Mouse (Mus musculus) olfactory bulb, adult 2 months (tissue): ENCODE results near the gene Swap70. TPM values are rescaled to one million over a fixed set of nuclear protein-coding genes. Genes with fewer than 3 reads are reported as not detected.

Source experiments
- H3K27ac ChIP-seq: fragments of 200-500 bp; 2 replicates; pipeline ENCODE4 v1.5.1; 2012; ENCODE audit warnings: low read depth, low read length; ENCODE audit not compliant: insufficient read depth
- H3K4me1 ChIP-seq: fragments of 200-500 bp; 2 replicates; pipeline ENCODE4 v1.6.1; 2012; ENCODE audit warnings: low read length; ENCODE audit not compliant: control insufficient read depth, insufficient read depth
- H3K4me3 ChIP-seq: fragments of 200-500 bp; 2 replicates; pipeline ENCODE4 v1.5.1; 2012; ENCODE audit warnings: mild to moderate bottlenecking, low read depth, low read length, moderate library complexity; ENCODE audit not compliant: insufficient read depth
- CTCF ChIP-seq: fragments of 200-500 bp; IDR thresholded peaks from 2 replicates; pipeline ENCODE4 v1.5.1; 2012; ENCODE audit warnings: low read depth, mild to moderate bottlenecking, low read length, moderate library complexity; ENCODE audit not compliant: insufficient read depth
- POLR2A ChIP-seq: fragments of 200-500 bp; IDR thresholded peaks from 2 replicates; pipeline ENCODE4 v1.6.1; 2012; ENCODE audit warnings: mild to moderate bottlenecking, low read depth, low read length, moderate library complexity; ENCODE audit not compliant: insufficient read depth
- WGBS: fragments of 180-500 bp; shearing (Covaris S2); methylation state at CpG from one replicate; pipeline ENCODE4 v1.1.7; 2018; 5-methylcytosine and 5-hydroxymethylcytosine counted together
- polyA plus RNA-seq: library from polyadenylated mRNA; stranded (reverse); fragments of >200 nt; gene quantifications from 2 replicates; pipeline ENCODE4 v1.2.4, GENCODE M21; 2012; ENCODE audit warnings: low replicate concordance; ENCODE audit not compliant: missing spikeins, insufficient read depth, insufficient read length

Gene Swap70
- polyA plus RNA-seq, 1 experiment, result not detected

DNA sequence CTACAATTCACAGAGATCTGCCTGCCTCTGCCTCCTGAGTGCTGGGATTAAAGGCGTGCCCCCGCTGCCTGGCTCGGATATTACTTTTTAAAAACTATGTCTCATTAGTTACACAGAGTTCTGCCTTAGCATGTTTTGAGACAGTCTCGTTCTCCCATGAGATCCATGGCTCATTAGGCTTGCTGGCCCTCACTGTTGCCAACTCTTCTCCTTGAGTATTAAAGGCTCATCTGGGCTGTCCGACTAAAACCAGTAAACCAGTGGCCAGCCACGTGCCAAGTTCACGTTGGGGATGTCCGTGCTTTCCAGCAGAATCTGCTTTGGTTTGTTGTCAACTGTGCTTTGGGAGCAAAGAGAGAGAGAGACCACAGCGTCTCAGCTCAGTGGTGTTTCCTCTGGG, 25.0 kb downstream of the Swap70 start:
- H3K27ac ChIP-seq, result no peak overlapping the region
- H3K4me1 ChIP-seq, result no peaks in the 10 kb centered on the region
- TF ChIP-seq CTCF (no peak), POLR2A (no peak)
- H3K4me3 ChIP-seq, result no peak overlapping the region
- 71% methylated on average over 9 of the region's 9 CpGs for WGBS

DNA sequence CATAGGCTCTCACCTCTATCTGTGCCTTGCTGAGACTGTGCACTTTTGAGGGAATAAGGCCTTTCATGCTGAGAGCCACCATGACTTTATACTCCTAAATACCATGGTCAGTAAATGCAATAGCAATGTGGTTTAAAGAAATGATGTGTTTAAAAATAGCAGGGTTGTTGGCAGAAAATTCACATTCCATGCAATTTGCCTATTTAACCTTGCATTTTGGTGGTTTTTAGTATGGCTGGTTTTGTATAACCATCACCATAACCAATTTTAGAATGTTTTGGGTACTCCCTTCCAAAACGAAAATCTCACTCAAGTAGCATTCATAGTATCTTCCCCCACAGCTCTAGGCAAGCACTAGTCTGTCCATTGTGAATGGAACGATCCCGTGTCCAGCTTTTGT, 26.3 kb downstream of the Swap70 start:
- Histone ChIP-seq H3K4me3 (no peak overlapping the region), H3K27ac (no peak overlapping the region), H3K4me1 (no peaks in the 10 kb centered on the region)
- TF ChIP-seq POLR2A (no peak), CTCF (no peak)
- 91% methylated on average over 3 of the region's 3 CpGs for WGBS

DNA sequence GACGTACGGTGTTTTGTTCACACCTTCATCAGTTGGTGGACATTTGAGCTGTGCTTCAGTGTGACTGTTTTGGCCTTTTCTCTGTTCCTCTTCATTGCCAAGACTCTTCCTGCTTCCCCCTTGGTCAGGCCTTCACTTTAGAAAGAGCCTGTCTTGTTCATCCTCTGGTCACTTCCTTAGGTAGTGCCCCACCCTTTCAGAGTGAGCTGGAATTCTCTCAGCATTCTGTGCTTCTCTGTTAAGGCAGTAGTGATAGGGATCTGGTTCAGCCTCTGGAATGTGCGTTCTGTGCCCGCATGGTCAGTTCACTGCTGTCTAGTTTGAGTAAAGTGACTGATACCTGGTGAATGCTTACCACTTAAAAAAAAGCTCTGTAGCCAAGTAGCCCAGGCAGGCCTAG, 27.2 kb downstream of the Swap70 start:
- no peak for TF ChIP-seq POLR2A
- no peak for TF ChIP-seq CTCF
- H3K27ac ChIP-seq, result no peak overlapping the region
- no peak overlapping the region for H3K4me3 ChIP-seq
- WGBS, result 95% methylated on average over 4 of the region's 4 CpGs
- H3K4me1 ChIP-seq, result no peaks in the 10 kb centered on the region

DNA sequence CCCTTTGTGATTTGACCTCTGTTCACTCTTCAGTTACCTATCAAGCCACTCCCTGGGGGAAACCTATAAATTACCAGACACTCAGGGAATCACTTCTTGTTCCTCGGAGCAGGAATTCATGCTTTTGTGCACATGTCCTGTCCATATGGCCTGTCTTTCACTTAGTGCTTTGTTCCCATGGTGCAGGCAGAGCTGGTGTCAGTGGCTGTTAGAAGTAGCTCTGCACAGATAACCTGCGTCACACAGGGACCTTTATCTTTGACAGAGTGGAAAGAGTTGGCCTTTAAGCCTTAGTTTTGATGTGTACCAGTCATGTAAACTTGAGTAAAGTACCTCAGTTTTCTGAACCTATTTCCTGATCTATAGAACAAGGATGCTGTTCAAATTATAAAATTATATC, 32.4 kb downstream of the Swap70 start:
- WGBS, result 90% methylated on average over 2 of the region's 2 CpGs
- Histone ChIP-seq H3K4me1 (no peaks in the 10 kb centered on the region), H3K27ac (no peak overlapping the region), H3K4me3 (no peak overlapping the region)
- no peak for TF ChIP-seq POLR2A

DNA sequence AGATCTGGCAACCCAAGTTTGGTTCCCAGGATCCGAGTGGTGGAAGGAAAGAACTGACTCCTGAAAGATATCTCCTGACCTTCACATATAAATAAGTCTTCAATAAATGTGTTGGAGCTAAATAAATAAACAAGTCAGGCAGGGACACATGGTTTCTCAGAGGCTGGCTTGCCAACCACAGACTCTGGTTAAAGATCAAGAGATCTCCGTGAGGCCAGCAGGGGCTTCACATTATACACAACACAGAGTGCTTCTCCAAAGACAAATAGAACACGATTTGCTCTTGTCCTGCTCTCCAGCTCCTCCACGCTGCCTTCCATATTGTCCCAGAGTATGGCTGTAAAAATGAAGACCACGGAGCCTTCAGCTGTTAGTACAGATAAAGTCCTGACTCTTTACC, 32.9 kb downstream of the Swap70 start:
- H3K27ac ChIP-seq, result no peak overlapping the region
- 88% methylated on average over 5 of the region's 5 CpGs for WGBS
- TF ChIP-seq POLR2A (no peak), CTCF (no peak)
- H3K4me1 ChIP-seq, result no peaks in the 10 kb centered on the region
- H3K4me3 ChIP-seq, result no peak overlapping the region

DNA sequence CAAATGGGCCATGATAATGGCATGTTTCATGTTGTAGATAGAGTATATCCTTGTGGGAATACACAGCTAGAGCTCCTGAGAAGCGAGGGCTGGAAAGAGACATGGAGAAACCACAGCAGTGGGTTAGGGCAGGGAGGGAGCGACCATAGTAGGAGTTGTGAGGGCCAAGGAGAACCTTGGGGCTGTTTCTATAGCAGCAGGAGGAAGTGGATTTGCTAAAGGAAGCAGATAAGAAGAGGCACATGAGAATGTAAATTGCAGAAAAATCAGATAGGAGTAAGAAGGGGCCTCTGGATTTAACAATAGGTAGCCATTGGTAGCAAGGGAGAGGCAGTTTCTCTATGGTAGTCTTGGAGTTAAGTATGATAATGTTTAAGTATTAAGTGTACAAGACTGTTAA, 35.5 kb downstream of the Swap70 start:
- Histone ChIP-seq H3K4me3 (no peak overlapping the region), H3K27ac (no peak overlapping the region), H3K4me1 (no peaks in the 10 kb centered on the region)
- WGBS, result 91% methylated on average over 2 of the region's 2 CpGs
- TF ChIP-seq POLR2A, result no peak
- no peak for TF ChIP-seq CTCF

DNA sequence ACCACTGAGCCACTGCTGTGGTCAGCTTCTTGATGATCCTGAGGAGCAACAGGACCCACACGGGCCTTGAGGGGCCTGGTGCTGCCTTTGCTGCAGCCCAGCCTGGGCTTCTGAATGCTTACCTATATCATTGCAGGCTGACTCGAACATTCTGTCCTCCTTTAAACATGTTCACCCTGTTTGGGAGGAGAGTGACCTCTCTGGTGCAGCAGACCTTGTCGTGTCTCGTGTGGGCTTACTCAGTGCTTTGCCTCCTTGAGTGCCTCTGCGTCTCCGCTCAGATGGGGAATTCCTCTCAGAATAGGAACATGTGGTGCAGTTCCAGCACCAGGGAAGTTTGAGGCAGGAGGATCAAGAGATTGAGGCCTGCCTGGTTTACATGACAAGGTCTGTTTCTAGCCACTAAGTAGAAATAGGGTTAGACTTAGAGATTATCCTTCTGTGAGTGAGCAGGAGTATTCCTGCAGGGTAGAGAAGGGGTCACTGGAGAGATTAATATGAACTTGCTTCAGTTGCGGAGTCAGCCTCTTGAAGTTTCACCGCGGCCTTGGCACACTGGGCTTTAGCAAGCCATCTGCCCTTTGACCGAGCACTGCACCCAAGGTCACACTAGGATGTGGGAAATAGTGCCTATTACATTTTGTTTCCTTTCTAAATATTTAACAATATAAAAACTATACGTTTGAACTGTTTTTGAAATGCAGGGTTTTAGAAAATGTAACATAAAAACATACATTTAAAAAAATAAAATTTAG, 36.9 kb downstream of the Swap70 start:
- Histone ChIP-seq H3K27ac (no peak overlapping the region), H3K4me3 (no peak overlapping the region), H3K4me1 (no peaks in the 10 kb centered on the region)
- 90% methylated on average over 11 of the region's 11 CpGs for WGBS
- no peak for TF ChIP-seq CTCF
- no peak for TF ChIP-seq POLR2A

DNA sequence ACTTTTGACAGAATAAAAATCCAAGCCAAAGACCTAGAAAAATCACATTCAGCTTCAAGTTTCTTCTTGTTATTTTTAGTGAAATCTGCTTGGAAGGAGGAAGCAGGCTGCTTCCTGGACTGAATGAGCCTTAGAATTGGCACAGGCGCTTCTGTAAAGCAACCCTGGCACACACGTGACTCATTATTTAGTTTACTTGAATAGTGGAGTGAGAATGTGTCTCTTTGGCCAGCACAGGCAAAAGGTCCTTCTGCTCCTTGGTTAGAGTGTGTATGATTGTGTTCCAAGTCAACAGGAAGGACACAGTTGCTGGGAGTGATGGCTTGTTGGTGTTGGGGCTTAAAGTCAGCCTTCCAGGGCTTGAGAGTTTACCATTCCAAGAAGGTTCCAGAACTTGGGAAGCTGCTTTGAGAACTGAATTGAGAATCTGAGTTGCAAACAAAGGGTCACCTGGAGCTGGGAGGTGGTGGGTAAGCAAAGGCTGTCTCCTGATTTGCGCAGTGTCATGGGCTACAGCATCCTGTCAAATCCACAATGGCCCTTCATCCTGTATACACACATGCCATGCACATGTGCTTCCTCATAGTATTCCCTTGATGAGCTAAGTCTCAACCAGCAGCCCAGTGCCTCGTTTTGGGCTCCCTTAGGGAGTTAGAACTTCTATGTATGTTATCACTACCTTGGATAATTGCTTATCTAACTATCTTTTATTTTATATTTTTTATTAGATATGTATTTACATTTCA, 38.6 kb downstream of the Swap70 start:
- Histone ChIP-seq H3K4me1 (no peaks in the 10 kb centered on the region), H3K27ac (no peak overlapping the region; the same call in 1 of the 2 replicates), H3K4me3 (no peak overlapping the region)
- WGBS, result 59% methylated on average over 4 of the region's 4 CpGs
- TF ChIP-seq POLR2A, result no peak

DNA sequence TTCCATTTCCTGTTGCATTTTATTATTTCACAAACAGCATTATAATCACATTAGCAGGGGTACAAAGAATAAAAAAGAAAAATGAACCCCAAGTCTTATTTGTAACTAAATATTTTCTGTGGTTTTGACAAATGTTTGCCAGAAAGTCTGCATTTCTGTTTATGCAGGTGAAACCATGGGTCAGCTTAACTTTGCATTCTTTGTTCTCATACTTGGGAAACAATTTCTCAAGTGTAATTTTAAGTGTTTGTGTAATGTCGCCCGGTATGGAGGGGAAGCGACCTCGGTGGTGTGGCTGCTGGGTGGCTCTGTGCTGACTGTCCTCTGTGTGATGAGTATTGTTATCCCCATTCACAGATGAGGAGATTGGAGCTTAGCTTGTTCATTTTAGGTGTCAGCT, 40.3 kb downstream of the Swap70 start:
- H3K4me1 ChIP-seq, result no peaks in the 10 kb centered on the region
- WGBS, result 84% methylated on average over 4 of the region's 4 CpGs
- TF ChIP-seq POLR2A (no peak), CTCF (no peak)
- H3K4me3 ChIP-seq, result no peak overlapping the region
- H3K27ac ChIP-seq, result no peak overlapping the region

DNA sequence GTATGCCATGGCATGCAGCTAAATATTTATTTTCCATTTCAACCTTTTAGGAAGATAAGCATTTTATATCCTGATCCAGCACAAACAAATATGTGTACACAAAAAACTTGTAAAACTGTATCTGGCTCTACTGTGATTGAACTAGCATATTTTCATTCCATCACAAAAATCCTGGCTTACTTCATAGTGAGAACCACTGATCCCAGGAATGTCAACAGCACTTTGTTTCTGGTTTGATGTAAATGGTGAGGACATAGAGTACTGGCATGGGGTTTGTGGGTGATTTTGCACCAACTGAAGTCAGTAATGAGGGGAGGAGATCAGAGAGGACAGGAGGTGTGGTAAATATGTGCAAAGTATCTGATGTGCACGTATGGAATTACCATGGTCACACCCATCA, 41.1 kb downstream of the Swap70 start:
- no peak for TF ChIP-seq CTCF
- no peak for TF ChIP-seq POLR2A
- WGBS, result 67% methylated on average over 1 of the region's 1 CpGs
- Histone ChIP-seq H3K4me1 (no peaks in the 10 kb centered on the region), H3K4me3 (no peak overlapping the region), H3K27ac (no peak overlapping the region)
